Mouse (Mus musculus) MEL-GATA-1-ER (cell line): ENCODE measurements around the gene Fgf7.

Experiments
- DNase-seq: peaks from one replicate; pipeline ENCODE4 v3.0.0-alpha.2; 2012; ENCODE audit warnings: low read depth; ENCODE audit errors: extremely low read depth

Fgf7 gene

GRCm38 (mm10) chr2:126034379-126035005 lies at the start of gene Fgf7:
Fgf7 (plus strand) TSS chr2:126034658.
- no peak for DNase-seq

- DNase-seq: no peak
These were observed 32.2 kb upstream of the Fgf7 start for GRCm38 (mm10) chr2:126002291-126002690.

DNA sequence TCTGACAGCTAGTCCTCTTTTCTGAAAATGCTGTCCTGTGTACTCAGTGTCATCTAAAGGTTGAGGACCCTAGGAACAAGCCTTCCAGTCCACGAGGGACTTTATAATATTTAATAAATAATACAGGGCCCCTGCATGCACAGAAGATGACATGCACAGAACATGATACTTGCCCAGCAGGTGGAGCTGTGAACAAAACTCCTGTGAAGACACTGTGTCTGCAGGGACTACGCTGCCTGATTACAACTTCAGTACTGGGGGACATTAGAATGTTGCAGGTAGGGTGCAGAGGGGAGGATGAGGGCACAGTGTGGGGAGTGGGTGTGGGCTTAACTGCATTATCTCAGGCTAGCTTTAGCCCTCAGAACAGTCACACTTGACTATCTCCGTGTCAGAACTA lies 28.4 kb upstream of the Fgf7 start:
- peak; percentile 26 for DNase-seq

GRCm38 (mm10) chr2:126006742-126007141 lies 27.7 kb upstream of the Fgf7 start:
- DNase-seq: no peak

DNA sequence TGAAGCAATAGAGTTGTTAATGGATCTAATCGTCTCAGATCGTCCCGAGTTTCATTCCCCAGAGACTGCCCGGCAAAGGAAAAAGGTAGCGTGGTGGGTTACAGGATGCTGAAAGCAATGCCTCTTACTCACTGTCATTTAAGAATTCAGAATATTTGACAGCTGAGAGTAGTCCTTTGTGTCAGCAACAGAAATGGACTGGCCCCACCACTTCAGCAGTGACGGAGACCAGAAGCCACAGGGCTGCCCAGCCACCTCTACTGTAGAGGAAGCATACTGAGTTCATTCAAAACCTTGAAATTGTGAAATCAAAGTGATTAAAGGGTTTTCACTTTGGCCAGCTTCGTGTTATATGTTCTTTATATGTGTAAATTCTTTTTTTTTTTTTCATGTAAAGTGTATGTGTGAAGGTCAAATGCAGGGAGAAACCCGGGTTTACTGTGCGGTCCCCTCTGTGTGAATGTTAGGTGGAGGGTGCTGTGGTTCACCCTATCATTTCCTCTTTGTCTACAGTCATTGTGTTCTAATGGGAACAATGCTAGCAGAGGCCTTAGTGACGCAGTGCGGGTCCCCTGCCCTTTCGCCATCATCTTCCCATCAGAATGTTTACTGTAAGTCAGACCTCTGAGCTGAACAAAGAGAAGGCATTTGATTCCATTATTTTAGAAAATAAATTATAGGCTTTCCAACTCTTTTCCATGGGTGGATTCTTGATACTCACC lies 19.3 kb upstream of the Fgf7 start:
- DNase-seq: no peak

DNA sequence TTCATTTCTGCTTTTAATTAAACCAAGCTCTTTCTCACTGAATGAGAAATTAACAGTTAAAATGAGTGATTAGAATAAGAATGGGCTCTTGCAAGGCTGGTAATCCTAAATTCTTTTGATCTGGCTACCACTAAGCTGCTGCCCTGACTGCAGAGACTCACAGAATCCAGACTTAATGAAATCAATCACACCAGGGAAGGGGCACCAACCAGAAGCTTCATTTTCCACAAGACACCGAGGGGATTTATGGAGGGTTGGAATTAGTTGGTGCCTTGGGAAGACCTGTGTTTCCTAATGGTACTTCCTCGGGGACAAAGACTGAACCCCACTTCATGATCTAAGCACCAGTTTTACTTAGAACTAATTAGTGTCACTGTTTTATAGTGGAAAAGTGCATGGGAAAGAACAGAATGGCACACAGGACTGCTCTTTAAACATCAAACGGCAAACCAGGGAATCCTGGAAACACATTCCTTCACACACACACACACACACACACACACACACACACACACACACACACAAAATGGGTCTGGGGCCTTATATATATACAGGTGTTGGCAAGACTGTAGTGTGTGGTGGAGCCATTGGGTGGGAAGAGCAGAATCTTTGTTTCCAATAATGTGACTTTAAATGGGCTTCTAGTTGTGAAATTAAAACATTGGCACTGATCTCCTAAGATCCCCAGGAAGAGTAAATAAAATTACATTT lies 18.5 kb upstream of the Fgf7 start:
- no peak for DNase-seq

GRCm38 (mm10) chr2:126031186-126031900 lies 3.1 kb upstream of the Fgf7 start:
- no peak for DNase-seq

DNA sequence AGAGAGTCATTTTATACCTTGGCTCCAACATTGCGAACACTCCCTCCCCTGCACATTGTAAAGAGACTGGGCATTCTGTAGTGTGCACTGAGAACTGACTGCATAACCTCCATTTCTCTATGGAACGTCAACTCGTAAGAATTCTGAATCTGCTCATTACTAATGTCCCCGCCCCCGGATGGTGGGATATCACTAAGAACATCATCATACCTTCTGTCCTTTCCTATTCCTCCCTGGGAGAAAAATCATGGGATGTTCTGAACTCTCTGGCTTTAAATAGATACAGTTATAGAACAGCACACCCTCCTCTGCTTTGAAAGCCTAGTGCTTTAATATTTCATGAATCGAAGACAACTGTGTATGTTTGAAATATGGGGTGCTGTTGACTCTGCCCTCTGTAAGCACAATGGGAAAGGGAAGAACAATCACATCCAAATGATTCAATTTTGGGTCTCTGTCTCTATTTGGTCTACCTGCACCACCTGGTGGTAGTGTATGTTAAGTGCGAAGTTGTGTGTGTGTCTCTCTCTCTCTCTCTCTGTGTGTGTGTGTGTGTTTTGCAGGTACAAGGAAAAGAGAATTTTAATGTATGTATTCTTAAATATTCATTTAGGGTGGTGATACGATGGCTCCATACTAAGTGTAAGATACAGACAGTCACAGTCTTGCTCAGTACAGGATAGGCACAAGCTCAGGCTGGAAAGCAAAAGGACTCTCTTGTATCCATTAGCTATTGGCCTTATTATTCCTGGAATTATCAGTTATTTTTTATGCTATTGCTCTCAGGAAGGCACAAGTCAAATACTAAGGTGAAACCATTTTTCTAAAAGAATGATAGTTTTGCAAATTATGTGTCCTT lies 1.1 kb upstream of the Fgf7 start:
- no peak for DNase-seq

DNA sequence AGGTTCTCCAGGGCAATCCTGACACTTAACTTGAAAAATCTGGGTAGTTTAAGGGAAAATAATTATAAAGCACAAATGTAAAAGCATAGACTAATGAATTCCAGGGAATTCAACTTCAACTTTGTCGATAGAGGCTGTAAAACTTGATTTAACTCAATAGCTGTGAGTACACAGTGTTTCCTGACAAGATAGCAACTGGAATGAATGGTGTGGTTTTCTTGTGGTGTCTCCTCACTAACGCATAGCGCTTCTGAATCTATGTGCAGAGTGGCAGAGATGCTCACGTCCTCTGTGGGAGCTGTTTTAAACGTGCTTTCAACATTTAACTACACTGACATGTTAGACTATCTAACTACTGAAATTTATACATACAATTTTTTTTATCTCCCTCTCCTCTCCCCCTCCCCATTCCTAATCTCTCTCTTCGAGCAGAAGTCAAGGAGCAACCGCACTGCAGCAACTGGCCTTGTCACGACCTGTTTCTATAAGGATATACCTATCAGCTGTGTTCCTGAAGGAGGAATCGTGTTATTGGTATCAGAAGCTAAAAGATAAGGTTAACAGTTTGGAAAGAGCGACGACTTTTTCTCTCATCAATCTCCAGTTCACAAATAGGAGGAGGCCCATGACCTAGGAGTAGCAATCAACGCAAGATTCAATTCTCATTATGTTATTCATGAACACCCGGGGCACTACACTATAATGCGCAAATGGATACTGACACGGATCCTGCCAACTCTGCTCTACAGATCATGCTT lies 734 bp downstream of the Fgf7 start:
- no peak for DNase-seq

GRCm38 (mm10) chr2:126036121-126036520 lies 1.7 kb downstream of the Fgf7 start:
- no peak for DNase-seq

DNA sequence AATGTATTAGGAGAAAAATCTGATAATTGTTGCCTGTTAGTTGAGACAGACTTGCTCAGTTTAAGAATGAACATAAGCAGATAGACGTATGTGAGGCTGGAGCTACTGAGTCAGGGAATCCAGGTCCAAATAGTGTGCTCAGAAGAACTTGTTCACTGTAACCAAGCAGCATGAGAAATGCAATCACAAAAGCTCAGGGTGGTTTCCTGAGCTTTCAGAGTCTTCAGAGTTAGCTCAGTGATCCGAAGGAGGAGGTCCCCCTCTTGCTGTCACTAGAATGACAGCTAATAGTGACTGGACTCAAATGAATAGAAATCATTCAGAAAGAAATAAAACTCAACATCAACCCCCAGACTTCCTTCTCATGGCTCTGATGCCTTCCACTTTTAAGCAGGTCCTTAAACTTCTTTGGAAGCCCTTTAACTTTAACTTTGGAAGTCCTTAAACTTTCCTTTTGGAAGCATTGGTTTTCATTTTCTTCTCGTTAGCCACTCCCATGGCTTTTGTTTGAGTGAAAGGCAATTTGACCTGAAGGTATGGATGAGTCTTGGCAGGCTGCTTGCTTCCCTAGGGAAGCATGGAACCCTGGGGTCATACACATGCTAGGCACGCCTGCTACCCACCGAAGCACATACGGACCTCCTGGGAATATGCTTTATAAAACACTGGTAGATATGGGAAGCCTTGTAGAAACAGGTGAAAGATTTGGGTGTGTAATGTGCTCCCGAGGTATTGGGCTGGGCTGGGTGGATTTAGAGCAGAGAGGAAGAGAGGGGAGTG lies 4.0 kb downstream of the Fgf7 start:
- DNase-seq: no peak

GRCm38 (mm10) chr2:126039414-126039891 lies 5.0 kb downstream of the Fgf7 start:
- DNase-seq: no peak

GRCm38 (mm10) chr2:126040651-126041050 lies 6.2 kb downstream of the Fgf7 start:
- DNase-seq: no peak

DNA sequence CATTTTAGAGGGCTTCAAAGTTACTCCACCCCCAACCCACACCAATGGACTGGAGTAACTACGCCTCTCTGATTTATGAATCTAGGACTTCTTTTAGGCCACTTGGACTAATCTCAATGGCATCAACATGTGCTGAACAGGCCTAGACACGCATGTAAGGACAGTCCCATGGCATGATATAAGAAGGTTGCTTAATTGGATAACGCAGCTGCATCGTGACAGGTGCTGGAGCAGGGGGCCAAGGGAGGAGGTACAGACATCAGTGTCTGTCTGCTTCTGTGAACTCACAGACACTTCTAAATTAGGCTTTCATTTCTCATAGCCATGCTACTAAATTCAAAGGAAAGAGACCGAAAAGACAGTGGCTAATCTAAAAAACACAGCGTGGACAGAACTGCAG lies 6.8 kb downstream of the Fgf7 start:
- no peak for DNase-seq

GRCm38 (mm10) chr2:126042674-126043073 lies 8.2 kb downstream of the Fgf7 start:
- no peak for DNase-seq

- no peak for DNase-seq
These were observed 11.2 kb downstream of the Fgf7 start for GRCm38 (mm10) chr2:126045621-126046020.

- no peak for DNase-seq
These were observed 18.5 kb downstream of the Fgf7 start for GRCm38 (mm10) chr2:126052749-126053557.

DNA sequence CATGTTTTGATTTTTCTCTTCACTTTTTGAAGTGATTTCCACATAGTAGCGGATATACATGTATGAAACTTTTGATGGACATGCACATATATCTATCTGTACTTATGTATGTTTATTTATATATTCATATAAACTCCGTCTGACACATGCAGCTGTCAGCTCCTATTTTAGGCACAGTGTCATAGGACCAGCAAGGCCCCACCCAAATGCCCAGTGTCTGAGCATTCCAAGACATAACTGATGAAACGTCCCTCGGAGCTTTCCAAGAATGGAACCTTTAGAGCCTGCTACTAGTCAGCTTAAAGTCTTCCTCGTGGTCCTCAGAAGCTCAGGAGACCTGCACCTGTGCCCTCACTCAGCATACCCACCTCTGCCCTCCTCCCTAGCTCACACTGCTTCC lies 19.2 kb downstream of the Fgf7 start:
- no peak for DNase-seq
